Mouse (Mus musculus): ENCODE data around the gene Car12. TPM values are rescaled to one million over a fixed set of nuclear protein-coding genes. Genes with fewer than 3 reads are reported as not detected.
A peak's percentile ranks its signal among the peaks of the same experiment; 100 is the strongest.

The Car12 gene
- polyA plus RNA-seq, 1 experiment from 2014 or later, result 0.81 TPM

GRCm38 (mm10) chr9:66736016-66736415 lies 22.5 kb downstream of the Car12 start:
- Histone ChIP-seq H3K36me3 (ENCODE audit: control insufficient read depth, insufficient read depth) (no peaks in the 10 kb centered on the region), H3K4me1 (ENCODE audit: control insufficient read depth, insufficient read depth, low read length) (peaks cover 8% of the 10 kb centered on the region), H3K4me3 (ENCODE audit: low read length) (no peak overlapping the region), H3K4me2 (ENCODE audit: low read depth, low read length) (no peak overlapping the region), H3K9me3 (replicated peaks; ENCODE audit: control insufficient read depth, low read length) (no peaks in the 10 kb centered on the region), H3K27ac (ENCODE audit: low read length) (no peak overlapping the region), H3K9ac (ENCODE audit: low read length) (no peak overlapping the region), H3K27me3 (ENCODE audit: control insufficient read depth, insufficient read depth, low read length) (no peaks in the 10 kb centered on the region)
- ATAC-seq (replicated peaks; ENCODE audit: extremely low read depth, insufficient read depth, low FRiP score), result no peak
- 93% methylated on average over 3 of the region's 3 CpGs for WGBS

- no peak overlapping the region for H3K9ac ChIP-seq (ENCODE audit: low read length)
- no peaks in the 10 kb centered on the region for H3K36me3 ChIP-seq (ENCODE audit: control insufficient read depth, insufficient read depth)
- no peak for ATAC-seq (replicated peaks; ENCODE audit: extremely low read depth, insufficient read depth, low FRiP score)
- H3K27me3 ChIP-seq (ENCODE audit: control insufficient read depth, insufficient read depth, low read length), result no peaks in the 10 kb centered on the region
- no peaks in the 10 kb centered on the region for H3K9me3 ChIP-seq (replicated peaks; ENCODE audit: control insufficient read depth, low read length)
- no peak overlapping the region for H3K4me3 ChIP-seq (ENCODE audit: low read length)
- 89% methylated on average over 2 of the region's 2 CpGs for WGBS
- H3K27ac ChIP-seq (ENCODE audit: low read length), result no peak overlapping the region
- peaks cover 8% of the 10 kb centered on the region for H3K4me1 ChIP-seq (ENCODE audit: control insufficient read depth, insufficient read depth, low read length)
- H3K4me2 ChIP-seq (ENCODE audit: low read depth, low read length), result no peak overlapping the region
These were observed 23.1 kb downstream of the Car12 start for GRCm38 (mm10) chr9:66736551-66736950.

GRCm38 (mm10) chr9:66739516-66739915 lies 26.0 kb downstream of the Car12 start:
- Histone ChIP-seq H3K4me3 (ENCODE audit: low read length) (no peak overlapping the region), H3K4me1 (ENCODE audit: control insufficient read depth, insufficient read depth, low read length) (no peaks in the 10 kb centered on the region), H3K9ac (ENCODE audit: low read length) (no peak overlapping the region), H3K27ac (ENCODE audit: low read length) (no peak overlapping the region), H3K4me2 (ENCODE audit: low read depth, low read length) (no peak overlapping the region), H3K36me3 (ENCODE audit: control insufficient read depth, insufficient read depth) (no peaks in the 10 kb centered on the region), H3K27me3 (ENCODE audit: control insufficient read depth, insufficient read depth, low read length) (no peaks in the 10 kb centered on the region), H3K9me3 (replicated peaks; ENCODE audit: control insufficient read depth, low read length) (no peaks in the 10 kb centered on the region)
- ATAC-seq (replicated peaks; ENCODE audit: extremely low read depth, insufficient read depth, low FRiP score), result no peak
- 75% methylated on average over 7 of the region's 7 CpGs for WGBS

GRCm38 (mm10) chr9:66744531-66744930 lies 31.0 kb downstream of the Car12 start:
- no peak overlapping the region for H3K27ac ChIP-seq (ENCODE audit: low read length)
- H3K36me3 ChIP-seq (ENCODE audit: control insufficient read depth, insufficient read depth), result no peaks in the 10 kb centered on the region
- no peaks in the 10 kb centered on the region for H3K9me3 ChIP-seq (replicated peaks; ENCODE audit: control insufficient read depth, low read length)
- H3K27me3 ChIP-seq (ENCODE audit: control insufficient read depth, insufficient read depth, low read length), result no peaks in the 10 kb centered on the region
- no peak overlapping the region for H3K4me2 ChIP-seq (ENCODE audit: low read depth, low read length)
- no peak overlapping the region for H3K9ac ChIP-seq (ENCODE audit: low read length)
- no peak overlapping the region for H3K4me3 ChIP-seq (ENCODE audit: low read length)
- ATAC-seq (replicated peaks; ENCODE audit: extremely low read depth, insufficient read depth, low FRiP score), result no peak
- H3K4me1 ChIP-seq (ENCODE audit: control insufficient read depth, insufficient read depth, low read length), result 0 out of 2 replicates have a peak, but pooled peaks cover 4% of the 10 kb centered on the region
- 72% methylated on average over 2 of the region's 2 CpGs for WGBS

GRCm38 (mm10) chr9:66748390-66748789 lies 34.9 kb downstream of the Car12 start:
- Histone ChIP-seq H3K4me3 (ENCODE audit: low read length) (peak overlapping the region; percentile 27; the same call in 1 of the 2 replicates), H3K9ac (ENCODE audit: low read length) (no peak overlapping the region; the same call in 1 of the 2 replicates), H3K36me3 (ENCODE audit: control insufficient read depth, insufficient read depth) (no peaks in the 10 kb centered on the region), H3K4me2 (ENCODE audit: low read depth, low read length) (peak overlapping the region; percentile 62), H3K9me3 (replicated peaks; ENCODE audit: control insufficient read depth, low read length) (no peaks in the 10 kb centered on the region), H3K27ac (ENCODE audit: low read length) (no peak overlapping the region), H3K27me3 (ENCODE audit: control insufficient read depth, insufficient read depth, low read length) (no peaks in the 10 kb centered on the region), H3K4me1 (ENCODE audit: control insufficient read depth, insufficient read depth, low read length) (0 out of 2 replicates have a peak, but pooled peaks cover 4% of the 10 kb centered on the region)
- ATAC-seq (replicated peaks; ENCODE audit: extremely low read depth, insufficient read depth, low FRiP score), result no peak
- 48% methylated on average over 15 of the region's 15 CpGs for WGBS

GRCm38 (mm10) chr9:66752849-66753248 lies 39.4 kb downstream of the Car12 start:
- ATAC-seq (replicated peaks; ENCODE audit: extremely low read depth, insufficient read depth, low FRiP score), result no peak
- H3K27me3 ChIP-seq (ENCODE audit: control insufficient read depth, insufficient read depth, low read length), result no peaks in the 10 kb centered on the region
- WGBS, result 77% methylated on average over 6 of the region's 6 CpGs

GRCm38 (mm10) chr9:66760991-66761390 lies 47.5 kb downstream of the Car12 start:
- Histone ChIP-seq H3K4me3 (ENCODE audit: low read length) (no peak overlapping the region), H3K27ac (ENCODE audit: low read length) (no peak overlapping the region), H3K9me3 (replicated peaks; ENCODE audit: control insufficient read depth, low read length) (no peaks in the 10 kb centered on the region), H3K9ac (ENCODE audit: low read length) (no peak overlapping the region), H3K27me3 (ENCODE audit: control insufficient read depth, insufficient read depth, low read length) (no peaks in the 10 kb centered on the region), H3K36me3 (ENCODE audit: control insufficient read depth, insufficient read depth) (no peaks in the 10 kb centered on the region), H3K4me1 (ENCODE audit: control insufficient read depth, insufficient read depth, low read length) (no peaks in the 10 kb centered on the region), H3K4me2 (ENCODE audit: low read depth, low read length) (no peak overlapping the region)
- ATAC-seq (replicated peaks; ENCODE audit: extremely low read depth, insufficient read depth, low FRiP score), result no peak
- WGBS, result 41% methylated on average over 1 of the region's 1 CpGs

More at GRCm38 (mm10) chr9:66752849-66753248, 39.4 kb downstream of the Car12 start:
- no peak overlapping the region for H3K9ac ChIP-seq (ENCODE audit: low read length)
- no peak overlapping the region for H3K27ac ChIP-seq (ENCODE audit: low read length)
- no peak overlapping the region for H3K4me2 ChIP-seq (ENCODE audit: low read depth, low read length)
- H3K4me3 ChIP-seq (ENCODE audit: low read length), result no peak overlapping the region
- no peaks in the 10 kb centered on the region for H3K9me3 ChIP-seq (replicated peaks; ENCODE audit: control insufficient read depth, low read length)
- 0 out of 2 replicates have a peak, but pooled peaks cover 3% of the 10 kb centered on the region for H3K4me1 ChIP-seq (ENCODE audit: control insufficient read depth, insufficient read depth, low read length)
- H3K36me3 ChIP-seq (ENCODE audit: control insufficient read depth, insufficient read depth), result no peaks in the 10 kb centered on the region

- H3K9me3 ChIP-seq (replicated peaks; ENCODE audit: control insufficient read depth, low read length), result no peaks in the 10 kb centered on the region
- no peak overlapping the region for H3K9ac ChIP-seq (ENCODE audit: low read length)
- H3K36me3 ChIP-seq (ENCODE audit: control insufficient read depth, insufficient read depth), result no peaks in the 10 kb centered on the region
- H3K27me3 ChIP-seq (ENCODE audit: control insufficient read depth, insufficient read depth, low read length), result no peaks in the 10 kb centered on the region
- no peak overlapping the region for H3K4me3 ChIP-seq (ENCODE audit: low read length)
- 92% methylated on average over 1 of the region's 1 CpGs for WGBS
- H3K4me2 ChIP-seq (ENCODE audit: low read depth, low read length), result no peak overlapping the region
- no peak for ATAC-seq (replicated peaks; ENCODE audit: extremely low read depth, insufficient read depth, low FRiP score)
- no peaks in the 10 kb centered on the region for H3K4me1 ChIP-seq (ENCODE audit: control insufficient read depth, insufficient read depth, low read length)
- no peak overlapping the region for H3K27ac ChIP-seq (ENCODE audit: low read length)
These were observed 55.2 kb downstream of the Car12 start for GRCm38 (mm10) chr9:66768721-66769120.

- Histone ChIP-seq H3K9ac (ENCODE audit: low read length) (no peak overlapping the region), H3K4me3 (ENCODE audit: low read length) (no peak overlapping the region), H3K4me2 (ENCODE audit: low read depth, low read length) (no peak overlapping the region), H3K36me3 (ENCODE audit: control insufficient read depth, insufficient read depth) (no peaks in the 10 kb centered on the region), H3K4me1 (ENCODE audit: control insufficient read depth, insufficient read depth, low read length) (no peaks in the 10 kb centered on the region), H3K9me3 (replicated peaks; ENCODE audit: control insufficient read depth, low read length) (no peaks in the 10 kb centered on the region), H3K27ac (ENCODE audit: low read length) (no peak overlapping the region), H3K27me3 (ENCODE audit: control insufficient read depth, insufficient read depth, low read length) (no peaks in the 10 kb centered on the region)
- WGBS, result 45% methylated on average over 3 of the region's 3 CpGs
- no peak for ATAC-seq (replicated peaks; ENCODE audit: extremely low read depth, insufficient read depth, low FRiP score)
These were observed 55.8 kb downstream of the Car12 start for GRCm38 (mm10) chr9:66769275-66769674.
